Mouse (Mus musculus) 3T3-L1 (cell line): ENCODE data around the gene Ube2d1.

Experiments used
- DNase-seq: peaks from one replicate; pipeline ENCODE4 v3.0.0-alpha.2; 2015; ENCODE audit warnings: low read depth, low spot score

The Ube2d1 gene

DNA sequence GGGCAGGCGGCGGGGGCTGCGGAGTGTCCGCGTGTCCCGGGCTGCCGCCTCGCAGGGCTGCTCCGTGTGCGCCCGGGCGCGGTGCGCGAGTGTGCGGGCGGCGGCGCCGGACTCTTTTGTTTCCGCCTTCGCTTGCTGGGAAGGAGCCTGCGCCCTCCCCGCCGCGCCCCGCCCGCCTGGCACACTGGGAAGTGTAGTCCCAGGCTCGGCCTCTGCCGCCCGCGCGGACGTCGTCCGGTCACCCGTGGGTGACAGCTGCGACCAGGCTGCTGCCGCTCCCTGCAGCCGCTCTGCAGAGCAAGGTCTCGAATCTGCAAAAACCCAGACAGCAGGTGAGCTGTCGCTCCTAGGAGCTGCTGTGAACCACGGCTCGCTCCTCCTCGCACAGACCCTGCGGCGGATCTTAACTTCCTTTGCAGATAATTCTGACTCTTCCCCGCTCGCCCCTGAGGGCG, at the start of gene Ube2d1:
Gene Ube2d1 (minus strand): TSS at position 137 of the 455 bp plus-strand sequence.
- DNase-seq: peak; percentile 67

GRCm38 (mm10) chr10:71332859-71333258, 47.8 kb upstream of the Ube2d1 start:
- DNase-seq: no peak

GRCm38 (mm10) chr10:71332376-71332775, 47.3 kb upstream of the Ube2d1 start:
- peak; percentile 9 for DNase-seq

- no peak for DNase-seq
These were observed 46.8 kb upstream of the Ube2d1 start for GRCm38 (mm10) chr10:71331908-71332307.

DNA sequence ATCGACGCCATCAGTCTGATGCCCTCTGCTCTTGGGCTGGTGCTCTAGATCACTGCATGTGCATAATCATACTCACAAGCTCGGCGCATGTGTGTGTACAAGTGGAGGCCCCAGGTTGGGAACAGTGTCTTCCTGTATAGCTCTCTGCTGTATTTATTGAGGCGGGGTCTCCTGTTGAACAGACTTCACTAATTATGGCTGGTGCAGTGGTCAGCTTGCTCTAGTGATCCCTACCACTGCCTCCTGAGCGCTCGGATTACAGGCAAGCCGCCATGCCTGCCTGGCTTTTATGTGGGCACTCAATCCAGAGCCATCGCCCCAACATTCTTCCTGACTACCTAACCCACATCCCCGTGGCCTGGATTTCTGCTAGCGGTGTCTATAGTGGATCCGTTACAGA, 45.0 kb upstream of the Ube2d1 start:
- DNase-seq: no peak

GRCm38 (mm10) chr10:71329295-71329694, 44.2 kb upstream of the Ube2d1 start:
- no peak for DNase-seq

DNA sequence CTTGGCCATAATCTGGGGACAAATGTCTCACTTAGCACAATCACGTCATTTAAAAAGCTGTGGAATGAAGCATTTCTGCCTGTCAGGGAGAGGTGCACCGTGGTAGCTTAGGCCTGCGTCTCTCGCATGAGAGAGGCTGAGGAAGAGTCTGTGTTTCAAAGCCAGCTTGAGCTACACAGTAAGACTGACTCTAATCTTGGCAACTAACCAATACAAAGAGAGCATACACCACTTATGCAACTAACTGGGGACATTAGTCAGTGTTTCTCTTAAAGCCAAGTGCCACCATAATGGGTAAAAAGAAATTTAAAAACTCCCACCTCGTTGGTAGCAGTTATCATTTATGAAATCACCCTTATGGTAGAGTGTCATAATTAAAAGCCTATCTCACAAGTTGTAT, 43.8 kb upstream of the Ube2d1 start:
- no peak for DNase-seq

DNA sequence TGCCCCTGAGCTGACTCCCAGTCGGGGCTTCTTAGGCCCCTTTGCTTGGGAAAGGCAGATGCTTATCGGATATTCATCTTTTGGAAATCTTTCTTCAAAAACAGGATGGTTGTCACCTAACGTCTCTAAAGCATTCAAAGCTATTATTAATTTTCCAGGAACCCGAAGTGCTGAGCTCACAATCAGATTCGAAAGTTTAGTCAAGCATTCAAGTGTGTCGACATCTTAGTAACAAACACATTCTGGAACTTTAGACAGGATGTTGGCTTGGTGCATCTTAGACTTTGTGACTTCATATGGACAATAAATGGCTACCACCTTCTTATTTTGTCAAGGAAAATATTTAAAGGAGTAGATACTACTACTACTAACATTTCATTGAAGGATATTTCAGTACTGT, 43.3 kb upstream of the Ube2d1 start:
- no peak for DNase-seq

DNA sequence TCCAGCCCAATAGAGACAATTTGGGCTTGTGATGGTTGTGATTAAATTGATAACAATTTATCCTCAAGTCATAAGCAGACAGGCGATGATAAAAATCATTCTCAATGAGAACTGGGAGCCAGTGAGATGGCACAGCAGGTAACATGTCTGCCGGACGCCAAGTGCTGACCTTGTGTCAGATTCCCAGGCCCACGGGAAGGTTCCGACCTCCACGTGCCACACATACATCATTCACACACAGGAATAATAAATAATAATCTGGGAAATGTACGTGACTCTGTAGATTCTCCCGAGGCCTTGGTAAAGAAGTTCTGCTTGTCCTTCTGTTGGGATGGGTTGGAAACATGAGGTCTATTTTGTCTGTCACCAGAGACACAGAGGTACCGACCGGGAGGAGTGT, 42.3 kb upstream of the Ube2d1 start:
- DNase-seq: no peak

DNA sequence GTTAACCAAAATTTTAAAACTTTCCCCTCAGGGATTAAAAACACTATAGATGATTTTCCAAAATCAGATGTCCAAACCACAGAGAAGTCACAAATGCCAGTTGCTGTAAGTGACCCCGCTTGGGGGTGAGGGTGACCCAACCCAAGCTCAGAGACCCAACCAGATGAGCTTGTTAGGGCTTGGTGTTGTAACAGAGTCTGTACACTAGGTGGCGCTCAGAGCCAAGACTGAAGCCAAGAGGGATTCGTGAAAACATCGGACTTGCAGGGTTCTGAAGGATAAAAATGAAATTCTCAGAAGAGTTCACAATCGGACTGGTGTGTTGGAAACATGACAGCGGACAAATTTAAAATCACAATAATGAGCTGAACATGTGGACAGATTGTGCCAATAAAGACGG, 41.7 kb upstream of the Ube2d1 start:
- peak; percentile 78 for DNase-seq

DNA sequence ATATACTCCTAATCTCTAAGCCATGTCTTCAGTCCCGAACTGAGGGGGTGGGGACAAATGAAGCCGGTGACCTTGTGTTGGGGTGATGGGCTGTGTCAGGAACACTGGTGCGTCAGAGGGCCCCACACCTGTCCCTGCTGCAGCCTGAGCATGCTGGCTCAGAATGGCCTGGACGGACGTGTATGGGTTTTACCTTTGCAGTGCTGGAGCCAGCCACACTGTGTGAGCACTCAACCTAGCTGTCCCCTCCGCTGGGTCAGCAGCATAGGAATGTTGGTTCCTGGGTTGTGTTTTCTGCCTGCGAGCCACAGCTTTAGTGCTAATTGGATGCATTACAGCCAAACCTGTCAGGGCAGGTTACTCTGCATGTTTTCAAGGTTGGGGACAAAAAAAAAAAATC, 41.1 kb upstream of the Ube2d1 start:
- DNase-seq: no peak

- DNase-seq: no peak
These were observed 38.6 kb upstream of the Ube2d1 start for GRCm38 (mm10) chr10:71323669-71324068.

GRCm38 (mm10) chr10:71316497-71316896, 31.4 kb upstream of the Ube2d1 start:
- DNase-seq: no peak

DNA sequence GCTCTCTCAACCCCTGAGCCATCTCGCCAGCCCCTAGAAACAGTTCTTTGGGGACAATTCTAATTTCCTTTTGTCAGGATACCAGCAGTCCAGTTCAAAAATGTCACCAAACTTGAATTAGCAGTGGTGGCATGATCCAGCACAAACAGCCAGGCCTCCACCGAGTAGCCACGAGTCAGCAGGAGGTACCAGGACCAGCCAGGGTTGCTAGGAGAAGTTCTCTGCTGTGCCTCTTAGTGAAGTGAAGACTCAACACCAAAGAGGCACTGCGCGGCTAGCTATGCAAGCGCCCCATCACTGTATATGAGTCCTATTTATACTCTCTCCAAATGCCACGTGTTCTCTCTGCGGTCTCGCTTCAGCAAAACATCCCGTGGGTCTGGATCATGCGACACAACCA, 31.0 kb upstream of the Ube2d1 start:
- no peak for DNase-seq

- DNase-seq: no peak
These were observed 29.5 kb upstream of the Ube2d1 start for GRCm38 (mm10) chr10:71314596-71314995.

DNA sequence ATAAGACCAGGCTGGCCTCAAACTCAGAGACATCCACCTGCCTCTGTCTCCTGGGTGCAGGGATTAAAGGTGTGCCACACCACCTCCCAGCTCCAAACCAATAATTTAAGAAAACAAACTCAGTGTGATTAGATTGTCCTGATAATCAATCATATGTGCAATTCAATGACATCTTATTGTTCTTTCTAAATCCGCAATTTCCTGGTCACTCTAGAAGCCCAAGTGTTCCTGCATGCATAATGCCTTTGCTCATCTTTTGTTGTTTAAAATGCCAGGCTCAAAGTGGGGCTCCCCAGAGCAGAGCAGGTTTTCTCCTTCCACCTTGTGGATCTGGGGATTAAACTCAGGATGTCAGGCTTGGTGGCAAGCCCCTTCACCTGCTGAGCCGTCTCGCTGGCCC, 25.2 kb upstream of the Ube2d1 start:
- no peak for DNase-seq

DNA sequence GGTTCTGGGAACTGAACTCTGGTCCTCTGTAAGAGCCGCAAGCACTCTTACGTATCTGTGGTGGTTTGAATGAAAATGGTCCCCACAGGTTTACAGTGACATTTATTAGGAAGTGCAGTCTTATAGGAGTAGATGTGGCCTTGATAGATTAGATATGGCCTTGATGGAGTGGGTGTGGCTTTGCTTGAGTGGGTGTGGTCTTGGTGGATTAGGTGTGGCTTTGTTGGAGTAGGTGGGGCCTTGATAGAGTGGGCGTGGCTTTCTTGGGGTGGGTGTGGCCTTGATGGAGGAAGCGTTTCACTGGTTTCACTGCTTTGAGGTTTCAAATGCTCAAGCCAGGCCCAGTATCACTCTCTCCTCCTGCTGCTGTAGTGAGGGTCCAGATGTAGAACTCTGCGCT, 23.1 kb upstream of the Ube2d1 start:
- DNase-seq: no peak

DNA sequence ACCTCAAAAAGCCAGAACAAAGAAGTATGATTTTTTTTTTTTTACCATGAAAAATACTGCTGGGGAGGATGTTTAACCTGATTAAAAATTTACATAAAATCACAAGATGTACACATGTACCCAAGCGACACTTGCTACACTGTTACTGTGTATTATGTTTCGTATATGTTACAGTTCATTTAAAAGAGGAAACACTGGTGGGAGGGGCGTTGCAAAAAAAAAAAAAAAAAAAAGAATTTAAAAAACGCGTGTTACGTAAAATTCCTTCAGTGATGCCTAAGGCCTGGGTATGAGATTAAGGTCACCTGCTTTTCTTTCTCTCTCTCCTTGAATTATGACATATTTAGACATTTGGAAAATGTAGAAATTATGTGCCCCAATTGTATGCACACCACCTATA, 21.7 kb upstream of the Ube2d1 start:
- DNase-seq: no peak

GRCm38 (mm10) chr10:71306190-71306589, 21.1 kb upstream of the Ube2d1 start:
- DNase-seq: peak; percentile 71

GRCm38 (mm10) chr10:71302490-71302889, 17.4 kb upstream of the Ube2d1 start:
- DNase-seq: peak; percentile 24

GRCm38 (mm10) chr10:71300161-71300560, 15.1 kb upstream of the Ube2d1 start:
- no peak for DNase-seq

GRCm38 (mm10) chr10:71293245-71293644, 8.2 kb upstream of the Ube2d1 start:
- no peak for DNase-seq

GRCm38 (mm10) chr10:71292254-71292653, 7.2 kb upstream of the Ube2d1 start:
- DNase-seq: peak; percentile 12

GRCm38 (mm10) chr10:71291801-71292200, 6.7 kb upstream of the Ube2d1 start:
- DNase-seq: no peak
